Mouse (Mus musculus): ENCODE measurements around the gene Josd2. TPM values are rescaled to one million over a fixed set of nuclear protein-coding genes. Genes with fewer than 3 reads are reported as not detected.

Gene Josd2
- polyA plus RNA-seq, 1 experiment from 2014 or later, result 169 TPM

GRCm38 (mm10) chr7:44488545-44488944 is 20.8 kb downstream of the Josd2 start:
- peaks cover 2% of the 10 kb centered on the region; the same call in 1 of the 2 replicates for H3K4me1 ChIP-seq (ENCODE audit: control insufficient read depth, insufficient read depth, low read length)
- WGBS (ENCODE audit: insufficient replicate concordance), result 90% methylated on average over 8 of the region's 8 CpGs
- no peak overlapping the region for H3K27ac ChIP-seq (ENCODE audit: low read depth, low read length)
- ATAC-seq (replicated peaks; ENCODE audit: insufficient number of reproducible peaks, low FRiP score, low TSS enrichment), result no peak
- no peak overlapping the region for H3K4me3 ChIP-seq (ENCODE audit: low read depth, low read length)
- no peak overlapping the region for H3K9ac ChIP-seq (ENCODE audit: low read depth, low read length)
- peaks cover 9% of the 10 kb centered on the region for H3K36me3 ChIP-seq (ENCODE audit: control insufficient read depth, insufficient read depth, low read length)
- no peaks in the 10 kb centered on the region for H3K27me3 ChIP-seq (ENCODE audit: control insufficient read depth, insufficient read depth, low read length)
- no peaks in the 10 kb centered on the region for H3K9me3 ChIP-seq (replicated peaks; ENCODE audit: control insufficient read depth, low read length)
- H3K4me2 ChIP-seq, result no peak overlapping the region

- ATAC-seq (replicated peaks; ENCODE audit: insufficient number of reproducible peaks, low FRiP score, low TSS enrichment), result no peak
- no peak overlapping the region for H3K4me3 ChIP-seq (ENCODE audit: low read depth, low read length)
- H3K27ac ChIP-seq (ENCODE audit: low read depth, low read length), result no peak overlapping the region
- no peaks in the 10 kb centered on the region for H3K9me3 ChIP-seq (replicated peaks; ENCODE audit: control insufficient read depth, low read length)
- H3K9ac ChIP-seq (ENCODE audit: low read depth, low read length), result no peak overlapping the region
- H3K36me3 ChIP-seq (ENCODE audit: control insufficient read depth, insufficient read depth, low read length), result peaks cover 9% of the 10 kb centered on the region
- H3K4me1 ChIP-seq (ENCODE audit: control insufficient read depth, insufficient read depth, low read length), result peaks cover 8% of the 10 kb centered on the region
- no peak overlapping the region for H3K4me2 ChIP-seq
- no peaks in the 10 kb centered on the region for H3K27me3 ChIP-seq (ENCODE audit: control insufficient read depth, insufficient read depth, low read length)
- WGBS (ENCODE audit: insufficient replicate concordance), result 83% methylated on average over 4 of the region's 4 CpGs
Observed at GRCm38 (mm10) chr7:44490281-44490680, 22.5 kb downstream of the Josd2 start.

- no peaks in the 10 kb centered on the region for H3K9me3 ChIP-seq (replicated peaks; ENCODE audit: control insufficient read depth, low read length)
- no peak for ATAC-seq (replicated peaks; ENCODE audit: insufficient number of reproducible peaks, low FRiP score, low TSS enrichment)
- H3K27ac ChIP-seq (ENCODE audit: low read depth, low read length), result no peak overlapping the region
- H3K9ac ChIP-seq (ENCODE audit: low read depth, low read length), result no peak overlapping the region
- H3K4me1 ChIP-seq (ENCODE audit: control insufficient read depth, insufficient read depth, low read length), result peaks cover 11% of the 10 kb centered on the region
- 94% methylated on average over 5 of the region's 5 CpGs for WGBS (ENCODE audit: insufficient replicate concordance)
- no peaks in the 10 kb centered on the region for H3K27me3 ChIP-seq (ENCODE audit: control insufficient read depth, insufficient read depth, low read length)
- H3K36me3 ChIP-seq (ENCODE audit: control insufficient read depth, insufficient read depth, low read length), result peaks cover 9% of the 10 kb centered on the region
- no peak overlapping the region for H3K4me2 ChIP-seq
- no peak overlapping the region for H3K4me3 ChIP-seq (ENCODE audit: low read depth, low read length)
Observed at GRCm38 (mm10) chr7:44491391-44491790, 23.6 kb downstream of the Josd2 start.

- no peak for ATAC-seq (replicated peaks; ENCODE audit: insufficient number of reproducible peaks, low FRiP score, low TSS enrichment)
- peaks cover 14% of the 10 kb centered on the region for H3K4me1 ChIP-seq (ENCODE audit: control insufficient read depth, insufficient read depth, low read length)
- peaks cover 9% of the 10 kb centered on the region for H3K36me3 ChIP-seq (ENCODE audit: control insufficient read depth, insufficient read depth, low read length)
- H3K4me2 ChIP-seq, result no peak overlapping the region
- no peaks in the 10 kb centered on the region for H3K27me3 ChIP-seq (ENCODE audit: control insufficient read depth, insufficient read depth, low read length)
- no peak overlapping the region for H3K9ac ChIP-seq (ENCODE audit: low read depth, low read length)
- WGBS (ENCODE audit: insufficient replicate concordance), result 88% methylated on average over 21 of the region's 21 CpGs
- no peaks in the 10 kb centered on the region for H3K9me3 ChIP-seq (replicated peaks; ENCODE audit: control insufficient read depth, low read length)
- H3K27ac ChIP-seq (ENCODE audit: low read depth, low read length), result no peak overlapping the region
- no peak overlapping the region for H3K4me3 ChIP-seq (ENCODE audit: low read depth, low read length)
Observed at GRCm38 (mm10) chr7:44492166-44492826, 24.5 kb downstream of the Josd2 start.

GRCm38 (mm10) chr7:44494681-44495080 is 26.9 kb downstream of the Josd2 start:
- H3K36me3 ChIP-seq (ENCODE audit: control insufficient read depth, insufficient read depth, low read length), result peaks cover 9% of the 10 kb centered on the region
- H3K4me2 ChIP-seq, result no peak overlapping the region
- H3K4me1 ChIP-seq (ENCODE audit: control insufficient read depth, insufficient read depth, low read length), result peaks cover 14% of the 10 kb centered on the region
- no peaks in the 10 kb centered on the region for H3K9me3 ChIP-seq (replicated peaks; ENCODE audit: control insufficient read depth, low read length)
- ATAC-seq (replicated peaks; ENCODE audit: insufficient number of reproducible peaks, low FRiP score, low TSS enrichment), result no peak
- no peak overlapping the region for H3K27ac ChIP-seq (ENCODE audit: low read depth, low read length)
- peaks cover under 1% of the 10 kb centered on the region; the same call in 1 of the 2 replicates for H3K27me3 ChIP-seq (ENCODE audit: control insufficient read depth, insufficient read depth, low read length)
- H3K4me3 ChIP-seq (ENCODE audit: low read depth, low read length), result no peak overlapping the region
- 93% methylated on average over 12 of the region's 12 CpGs for WGBS (ENCODE audit: insufficient replicate concordance)
- H3K9ac ChIP-seq (ENCODE audit: low read depth, low read length), result no peak overlapping the region

- Histone ChIP-seq H3K36me3 (ENCODE audit: control insufficient read depth, insufficient read depth, low read length) (peaks cover 9% of the 10 kb centered on the region), H3K9me3 (replicated peaks; ENCODE audit: control insufficient read depth, low read length) (no peaks in the 10 kb centered on the region), H3K27ac (ENCODE audit: low read depth, low read length) (no peak overlapping the region), H3K4me3 (ENCODE audit: low read depth, low read length) (peak overlapping the region; percentile 81), H3K4me2 (peak overlapping the region; percentile 93), H3K4me1 (ENCODE audit: control insufficient read depth, insufficient read depth, low read length) (peaks cover 14% of the 10 kb centered on the region), H3K9ac (ENCODE audit: low read depth, low read length) (peak overlapping the region; percentile 1; the same call in 1 of the 2 replicates), H3K27me3 (ENCODE audit: control insufficient read depth, insufficient read depth, low read length) (peaks cover 5% of the 10 kb centered on the region; the same call in 1 of the 2 replicates)
- no peak for ATAC-seq (replicated peaks; ENCODE audit: insufficient number of reproducible peaks, low FRiP score, low TSS enrichment)
- WGBS (ENCODE audit: insufficient replicate concordance), result 86% methylated on average over 7 of the region's 7 CpGs
Observed at GRCm38 (mm10) chr7:44495086-44495485, 27.3 kb downstream of the Josd2 start.

- peak within 1 kb of the TSS; percentile 96 for H3K27ac ChIP-seq (ENCODE audit: low read depth, low read length)
- H3K4me2 ChIP-seq, result peak within 1 kb of the TSS; percentile 93
- H3K9me3 ChIP-seq (replicated peaks; ENCODE audit: control insufficient read depth, low read length), result no peaks in the 10 kb centered on the region
- peaks cover 7% of the 10 kb centered on the region for H3K36me3 ChIP-seq (ENCODE audit: control insufficient read depth, insufficient read depth, low read length)
- H3K9ac ChIP-seq (ENCODE audit: low read depth, low read length), result peak within 1 kb of the TSS; percentile 96
- H3K4me3 ChIP-seq (ENCODE audit: low read depth, low read length), result peak within 1 kb of the TSS; percentile 81
- WGBS (ENCODE audit: insufficient replicate concordance), result under 1% methylated on average over 58 of the region's 58 CpGs
- peak; percentile 95 for ATAC-seq (replicated peaks; ENCODE audit: insufficient number of reproducible peaks, low FRiP score, low TSS enrichment)
- H3K27me3 ChIP-seq (ENCODE audit: control insufficient read depth, insufficient read depth, low read length), result peaks cover 10% of the 10 kb centered on the region
- peaks cover 14% of the 10 kb centered on the region for H3K4me1 ChIP-seq (ENCODE audit: control insufficient read depth, insufficient read depth, low read length)
Observed at GRCm38 (mm10) chr7:44495992-44496770, 28.4 kb downstream of the Josd2 start, which contains the start of the genes Emc10 and Fam71e1. Gene Emc10 (minus strand): TSS chr7:44496529. Gene Fam71e1 (plus strand): TSS chr7:44496581.

- peak overlapping the region; percentile 86 for H3K9ac ChIP-seq (ENCODE audit: low read depth, low read length)
- peak overlapping the region; percentile 96 for H3K27ac ChIP-seq (ENCODE audit: low read depth, low read length)
- peaks cover 14% of the 10 kb centered on the region for H3K4me1 ChIP-seq (ENCODE audit: control insufficient read depth, insufficient read depth, low read length)
- ATAC-seq (replicated peaks; ENCODE audit: insufficient number of reproducible peaks, low FRiP score, low TSS enrichment), result no peak; the same call in 1 of the 2 replicates
- under 1% methylated on average over 26 of the region's 26 CpGs for WGBS (ENCODE audit: insufficient replicate concordance)
- peaks cover 10% of the 10 kb centered on the region for H3K27me3 ChIP-seq (ENCODE audit: control insufficient read depth, insufficient read depth, low read length)
- H3K9me3 ChIP-seq (replicated peaks; ENCODE audit: control insufficient read depth, low read length), result no peaks in the 10 kb centered on the region
- peak overlapping the region; percentile 93 for H3K4me2 ChIP-seq
- peaks cover 7% of the 10 kb centered on the region for H3K36me3 ChIP-seq (ENCODE audit: control insufficient read depth, insufficient read depth, low read length)
- H3K4me3 ChIP-seq (ENCODE audit: low read depth, low read length), result peak overlapping the region; percentile 81
Observed at GRCm38 (mm10) chr7:44496771-44497109, 29.0 kb downstream of the Josd2 start.

Measured in heart, embryonic 11.5 days (tissue).